Mouse (Mus musculus) cerebellum, adult (tissue): Measurements from ENCODE around the gene Hist1h2bj.
A peak's percentile ranks its signal among the peaks of the same experiment; 100 is the strongest.
"Not testable (repeated sequence)": the region's sequence is repeated elsewhere in the genome, so short reads cannot be mapped to it uniquely, and the experiment has no call there.

ENCODE experiments used
- ATAC-seq: cut with Nextera tagmentation; 2 replicates; pipeline ENCODE4 v1.9.2; 2017; ENCODE audit warnings: mild to moderate bottlenecking, moderate library complexity, mixed read lengths; ENCODE audit not compliant: insufficient number of reproducible peaks, low FRiP score, low TSS enrichment

Gene Hist1h2bj

GRCm38 (mm10) chr13:22037415-22037814, 5.6 kb upstream of the Hist1h2bj start:
- ATAC-seq, result no peak

GRCm38 (mm10) chr13:22039364-22039763, 3.6 kb upstream of the Hist1h2bj start:
- ATAC-seq, result no peak

- no peak for ATAC-seq
Measured at GRCm38 (mm10) chr13:22039951-22040463, 3.0 kb upstream of the Hist1h2bj start.

GRCm38 (mm10) chr13:22040464-22041141, 2.4 kb upstream of the Hist1h2bj start:
- no peak for ATAC-seq

- ATAC-seq, result peak; percentile 65
Measured at GRCm38 (mm10) chr13:22041142-22041536, 1.9 kb upstream of the Hist1h2bj start, which contains the start of gene Hist1h4i. Gene Hist1h4i, minus strand, starts transcription at chr13:22041362.

- no peak for ATAC-seq
Measured at GRCm38 (mm10) chr13:22041651-22042567, 1.1 kb upstream of the Hist1h2bj start.

GRCm38 (mm10) chr13:22043503-22044431, 753 bp downstream of the Hist1h2bj start:
- ATAC-seq, result no peak

- ATAC-seq, result no peak
Measured at GRCm38 (mm10) chr13:22044432-22045155, 1.6 kb downstream of the Hist1h2bj start.

- ATAC-seq, result no peak
Measured at GRCm38 (mm10) chr13:22045311-22045710, 2.3 kb downstream of the Hist1h2bj start.

GRCm38 (mm10) chr13:22049041-22049440, 6.0 kb downstream of the Hist1h2bj start:
- no peak for ATAC-seq

- no peak for ATAC-seq
Measured at GRCm38 (mm10) chr13:22049737-22050440, 6.9 kb downstream of the Hist1h2bj start.

- ATAC-seq, result peak; percentile 88
Measured at GRCm38 (mm10) chr13:22050591-22051522, 7.8 kb downstream of the Hist1h2bj start.

GRCm38 (mm10) chr13:22051523-22051859, 8.5 kb downstream of the Hist1h2bj start:
- ATAC-seq, result no peak

GRCm38 (mm10) chr13:22053754-22054153, 10.7 kb downstream of the Hist1h2bj start:
- no peak for ATAC-seq

GRCm38 (mm10) chr13:22061422-22061821, 18.4 kb downstream of the Hist1h2bj start:
- ATAC-seq, result no peak

- ATAC-seq, result no peak
Measured at GRCm38 (mm10) chr13:22063468-22063867, 20.5 kb downstream of the Hist1h2bj start.

GRCm38 (mm10) chr13:22084140-22084539, 41.1 kb downstream of the Hist1h2bj start, which contains the start of gene Vmn1r188:
Gene Vmn1r188, plus strand, starts transcription at chr13:22084440.
- ATAC-seq, result not testable (repeated sequence)
